Mouse (Mus musculus) spleen, adult 12 weeks (tissue): ENCODE results near the gene Ly6g5b.

Source experiments
- DNase-seq: peaks from one replicate; pipeline ENCODE4 v3.0.0; 2022; ENCODE audit warnings: low spot score

The Ly6g5b gene

DNA sequence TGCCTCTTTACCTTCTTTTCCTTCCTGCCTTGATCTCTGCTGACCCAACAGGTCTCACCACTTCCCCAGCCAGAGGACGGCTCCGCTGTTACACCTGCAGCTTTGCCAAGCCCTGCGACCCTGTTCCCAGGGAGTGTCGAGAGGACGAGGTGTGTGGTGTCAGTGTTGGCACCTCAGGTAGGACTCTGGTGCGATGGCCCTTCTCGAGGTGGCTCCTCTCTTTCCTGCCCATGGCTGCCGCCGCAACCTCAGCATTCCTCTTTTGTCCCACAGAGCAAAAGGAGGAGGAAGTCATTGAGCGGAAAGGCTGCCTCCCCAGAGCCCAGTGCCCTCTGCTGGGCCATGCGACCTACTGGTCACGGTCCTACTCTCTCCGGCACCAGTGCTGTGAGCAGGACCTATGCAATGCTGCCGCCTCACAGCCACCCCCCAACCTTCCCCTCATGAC is 37.4 kb downstream of the Ly6g5b start, which contains the start of gene Ly6g6d:
Gene Ly6g6d (minus strand): TSS at position 280 of the 448 bp plus-strand sequence.
- DNase-seq = no peak

DNA sequence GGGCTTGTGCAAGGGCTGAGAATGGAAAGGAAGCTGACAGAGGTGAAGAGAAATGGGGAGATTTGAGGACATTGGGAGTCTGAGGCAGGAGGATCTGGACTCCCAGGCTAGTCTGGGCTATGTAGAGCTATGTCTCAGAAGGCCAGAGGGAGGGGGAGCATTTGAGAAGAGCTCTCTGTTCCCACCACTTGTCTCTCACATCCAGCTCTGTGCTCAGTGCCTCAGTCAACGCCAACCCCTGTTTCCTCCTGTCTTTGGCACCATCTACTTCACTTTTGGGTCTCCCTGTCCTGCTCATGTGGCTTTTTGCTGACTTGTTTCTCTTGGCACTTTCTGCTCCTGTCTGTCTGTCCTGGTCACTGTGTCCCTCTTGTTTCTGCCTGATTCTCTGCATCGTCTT is 37.9 kb downstream of the Ly6g5b start:
- DNase-seq = no peak

DNA sequence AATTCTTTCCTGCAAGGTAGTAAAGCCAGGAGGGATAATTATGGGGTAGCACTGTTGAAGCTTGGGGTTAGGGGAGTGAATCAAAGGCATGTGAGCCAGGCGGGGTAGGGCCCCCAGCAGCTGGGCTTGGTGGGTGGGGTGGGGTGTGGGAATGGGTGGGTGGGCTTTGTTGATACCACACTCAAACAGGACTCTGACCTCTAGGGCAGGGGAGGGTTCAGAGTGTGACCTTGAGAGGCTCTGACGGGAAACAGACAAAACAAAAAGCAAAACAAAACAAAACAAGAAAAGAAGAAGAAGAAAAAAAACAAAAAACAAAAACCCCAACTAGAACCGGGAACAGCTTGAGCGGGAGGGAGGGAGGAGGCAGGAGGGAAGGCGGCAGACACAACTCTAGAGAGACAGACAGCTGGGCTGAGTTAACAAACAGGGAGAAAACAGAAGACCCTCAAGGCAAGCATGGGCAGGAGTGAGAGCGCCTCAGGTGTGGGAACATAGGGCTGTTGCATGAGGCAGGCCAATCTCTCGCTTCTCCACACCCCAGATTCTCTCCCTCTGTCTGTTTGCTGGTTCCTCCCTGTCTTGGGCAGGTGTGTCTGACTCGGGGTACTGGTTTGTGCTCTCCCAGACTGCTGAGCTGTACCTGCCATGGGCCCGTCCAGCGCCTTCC is 38.6 kb downstream of the Ly6g5b start, which contains the start of gene Ly6g6e:
Gene Ly6g6e (plus strand): TSS at position 396 of the 670 bp plus-strand sequence.
- no peak for DNase-seq

DNA sequence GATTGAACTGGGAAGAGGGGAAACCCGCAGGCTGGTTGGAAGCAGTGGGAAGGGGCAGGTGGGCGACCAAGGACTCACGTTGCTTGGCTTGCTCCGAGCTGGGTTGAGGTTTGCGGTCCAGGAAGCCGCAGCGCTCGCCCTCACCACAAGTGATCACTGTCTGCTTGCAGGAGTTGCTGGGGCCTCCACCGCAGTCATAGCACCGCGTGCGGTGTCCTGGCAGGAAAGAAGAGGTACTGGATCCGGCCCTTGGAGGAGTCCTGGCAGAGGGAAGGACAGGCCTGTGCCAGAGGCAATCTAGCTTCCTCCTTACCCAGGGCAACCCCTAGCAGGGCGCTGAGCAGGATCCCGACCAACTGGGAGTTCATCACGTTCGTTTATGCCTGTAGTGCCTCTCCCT is 41.1 kb downstream of the Ly6g5b start:
- no peak for DNase-seq

DNA sequence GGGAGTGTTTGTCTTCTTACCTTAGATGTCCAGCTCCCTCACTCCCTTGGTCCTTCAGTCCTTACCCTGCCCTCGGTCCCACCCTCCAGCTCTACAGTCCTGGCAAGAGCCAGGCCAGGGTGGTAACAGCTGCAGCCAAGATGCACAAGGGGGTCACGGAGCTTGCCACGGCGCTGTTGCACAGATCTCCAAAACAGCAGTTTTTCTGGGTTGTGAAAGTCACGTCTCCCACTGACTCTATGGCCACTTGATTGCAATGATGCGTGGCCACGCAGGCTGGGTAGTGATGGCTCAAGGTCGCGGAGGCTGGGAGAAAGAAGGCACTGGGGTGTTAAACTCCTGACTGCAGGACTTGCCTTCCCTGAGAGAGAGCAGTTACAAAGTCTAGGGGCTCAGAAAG is 43.8 kb downstream of the Ly6g5b start:
- DNase-seq = no peak

DNA sequence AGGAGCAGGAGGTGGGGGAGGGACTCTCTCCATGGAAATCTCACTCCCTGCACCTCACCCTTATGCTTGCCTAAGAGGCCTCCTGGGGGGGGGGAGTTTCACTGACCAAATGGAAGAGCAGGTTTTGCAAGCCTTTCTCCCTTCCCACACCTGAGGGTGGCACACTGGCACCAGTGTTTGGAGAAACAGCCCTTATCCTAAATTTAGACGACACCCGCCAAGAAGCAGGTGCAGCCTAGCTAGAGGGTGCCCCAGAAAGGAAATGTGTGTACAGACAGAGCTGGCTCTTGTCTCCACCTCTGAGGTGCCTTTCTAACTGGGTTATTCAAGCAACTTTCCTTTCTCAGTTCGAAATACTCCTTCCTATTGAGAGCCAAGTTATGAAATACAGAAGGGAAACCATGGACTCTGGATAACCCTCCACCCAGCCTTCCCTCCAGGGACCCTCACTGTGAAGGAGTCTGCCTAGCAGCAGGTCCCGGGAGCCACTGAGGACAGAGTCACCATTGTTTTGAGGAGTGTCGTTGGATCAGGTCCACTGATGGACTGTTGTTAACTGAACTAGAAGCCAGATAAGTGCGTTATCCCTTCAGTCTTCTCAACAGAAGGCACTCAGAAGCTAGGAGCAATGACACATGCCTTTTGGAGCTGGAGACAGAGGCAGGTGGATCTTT is 44.5 kb downstream of the Ly6g5b start:
- no peak for DNase-seq

DNA sequence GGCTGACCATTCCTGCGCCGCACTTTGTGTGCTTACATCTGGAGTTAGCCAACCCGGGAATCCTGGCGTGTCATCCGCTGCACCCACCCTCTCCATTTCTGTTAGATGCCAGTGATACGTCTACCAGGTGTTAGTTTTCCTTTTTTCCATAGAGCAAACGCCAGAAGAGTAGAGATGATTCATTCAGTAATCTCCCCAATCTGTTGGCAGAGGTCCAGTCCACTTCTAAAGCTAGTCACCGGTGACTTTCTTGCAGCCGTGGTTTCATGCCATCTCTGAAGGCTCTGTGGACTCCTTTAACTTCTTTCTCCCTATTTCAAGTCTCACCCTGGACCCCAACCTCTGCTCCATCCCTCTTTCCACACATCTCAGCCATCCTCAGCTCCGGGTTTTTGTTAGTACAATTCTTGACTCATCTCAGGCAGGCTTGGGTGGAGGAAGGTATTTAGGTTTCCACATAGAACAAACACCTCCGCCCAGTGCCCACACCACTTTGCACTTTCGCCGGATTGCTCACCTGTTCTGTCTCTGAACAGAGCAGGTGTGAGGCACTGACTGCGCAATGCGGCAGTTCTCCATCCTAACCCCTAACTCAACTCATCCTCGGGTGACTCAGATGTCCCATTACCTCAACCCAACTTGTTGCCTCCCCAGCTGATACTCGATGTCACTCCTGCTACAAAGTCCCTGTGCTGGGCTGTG is 46.9 kb downstream of the Ly6g5b start:
- no peak for DNase-seq

DNA sequence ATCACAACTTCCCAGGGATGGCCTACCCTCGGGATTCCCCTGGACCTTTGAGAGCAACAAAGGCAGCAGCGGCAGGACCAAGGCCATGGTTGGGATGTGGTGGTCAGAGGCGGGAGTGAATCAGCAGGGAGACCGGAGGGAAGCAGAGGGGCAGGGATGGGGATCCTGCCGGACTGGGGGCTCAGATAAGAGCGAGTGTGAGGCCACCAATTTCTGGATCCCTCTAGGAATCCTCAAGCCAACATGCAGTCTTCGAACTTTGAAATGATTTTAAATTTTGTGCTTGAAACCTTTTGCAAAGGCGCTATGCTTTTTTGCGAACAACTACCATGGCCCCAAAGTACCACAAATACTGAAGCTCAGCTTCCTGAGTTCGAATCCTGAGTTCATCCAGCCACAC is 49.1 kb downstream of the Ly6g5b start, which contains the start of gene Mpig6b:
Gene Mpig6b (minus strand): TSS at position 101 of the 400 bp plus-strand sequence.
- no peak for DNase-seq

DNA sequence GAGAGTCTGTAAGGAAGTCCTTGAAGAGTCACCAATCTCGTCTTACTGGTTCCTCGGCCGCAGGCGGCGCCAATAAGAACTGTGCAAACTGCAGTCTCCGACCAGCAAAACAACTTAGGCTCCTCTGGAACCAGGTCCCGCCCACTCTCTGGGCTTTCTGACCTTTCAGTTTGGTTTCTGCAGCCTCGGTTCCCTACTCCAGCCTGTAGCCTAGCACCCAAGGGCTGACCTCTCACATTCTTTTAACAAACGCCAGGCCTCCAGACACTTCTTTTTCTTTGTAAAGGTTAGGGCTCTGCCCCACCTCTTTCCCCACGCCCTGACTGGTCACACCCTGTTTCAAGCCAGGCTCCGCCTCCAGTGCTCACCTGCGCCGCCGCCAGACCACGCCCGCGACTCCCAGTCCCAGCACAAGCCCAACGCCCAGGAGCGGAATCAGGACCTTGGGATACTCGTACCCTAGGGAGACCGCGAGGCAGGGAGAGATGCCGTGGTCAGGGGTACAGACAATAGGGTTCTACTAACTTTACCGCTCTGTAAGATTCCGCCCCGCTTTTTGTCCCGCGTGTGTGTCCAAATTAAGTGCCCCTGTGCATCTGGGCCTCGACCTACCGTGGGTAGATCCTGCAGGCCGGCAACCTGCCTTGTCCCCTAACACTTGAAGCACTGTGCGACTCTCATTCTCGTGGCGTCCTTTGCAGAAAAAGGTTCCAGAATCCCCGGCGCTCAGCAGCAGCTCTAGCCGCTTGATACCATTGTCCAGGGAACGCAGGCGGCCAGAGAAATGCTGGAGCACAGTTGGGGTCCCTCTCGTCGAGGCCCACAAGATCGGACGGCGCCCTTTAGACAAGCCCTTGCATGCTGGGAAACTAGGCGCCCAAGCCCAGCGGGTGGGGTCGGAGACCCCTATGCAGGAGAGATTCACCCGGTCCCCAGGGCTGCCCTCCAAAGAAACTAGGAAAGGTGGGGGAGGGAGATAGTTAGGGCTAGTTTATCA is 50.0 kb downstream of the Ly6g5b start, which contains the start of gene Ly6g6c:
Gene Ly6g6c (plus strand): TSS at position 438 of the 997 bp plus-strand sequence.
- DNase-seq = no peak

DNA sequence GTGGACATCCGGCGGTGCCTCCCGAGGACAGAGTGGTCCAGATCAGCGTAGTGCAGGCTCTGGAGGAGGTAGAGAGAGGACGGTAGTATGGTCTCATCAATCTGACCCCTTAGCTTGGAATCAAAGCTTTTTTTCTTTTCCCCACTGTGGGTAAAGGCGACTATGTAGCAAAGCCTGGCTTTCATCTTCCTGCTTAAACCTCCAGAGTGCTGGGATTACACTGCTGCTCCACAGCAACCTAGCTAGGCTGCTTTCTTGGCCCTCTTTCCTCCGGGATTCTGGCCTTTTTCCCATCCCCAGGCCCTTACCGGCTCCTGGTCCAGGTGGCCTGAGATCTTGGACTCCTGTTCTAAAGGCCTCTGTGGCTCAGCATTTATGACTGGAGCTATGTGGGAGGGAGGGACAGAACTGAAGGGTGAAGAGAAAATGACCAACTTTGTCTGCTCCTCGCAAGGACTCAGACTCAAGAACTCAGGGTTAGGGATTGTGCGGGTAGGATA is 50.8 kb downstream of the Ly6g5b start:
- no peak for DNase-seq
